Mouse (Mus musculus): Measurements from ENCODE around the gene Rarres2. TPM values are rescaled to one million over a fixed set of nuclear protein-coding genes. Genes with fewer than 3 reads are reported as not detected.
"Not testable (repeated sequence)": the region's sequence is repeated elsewhere in the genome, so short reads cannot be mapped to it uniquely, and the experiment has no call there.

Gene Rarres2
- polyA plus RNA-seq, 1 experiment from 2014 or later: 4.7 TPM

DNA sequence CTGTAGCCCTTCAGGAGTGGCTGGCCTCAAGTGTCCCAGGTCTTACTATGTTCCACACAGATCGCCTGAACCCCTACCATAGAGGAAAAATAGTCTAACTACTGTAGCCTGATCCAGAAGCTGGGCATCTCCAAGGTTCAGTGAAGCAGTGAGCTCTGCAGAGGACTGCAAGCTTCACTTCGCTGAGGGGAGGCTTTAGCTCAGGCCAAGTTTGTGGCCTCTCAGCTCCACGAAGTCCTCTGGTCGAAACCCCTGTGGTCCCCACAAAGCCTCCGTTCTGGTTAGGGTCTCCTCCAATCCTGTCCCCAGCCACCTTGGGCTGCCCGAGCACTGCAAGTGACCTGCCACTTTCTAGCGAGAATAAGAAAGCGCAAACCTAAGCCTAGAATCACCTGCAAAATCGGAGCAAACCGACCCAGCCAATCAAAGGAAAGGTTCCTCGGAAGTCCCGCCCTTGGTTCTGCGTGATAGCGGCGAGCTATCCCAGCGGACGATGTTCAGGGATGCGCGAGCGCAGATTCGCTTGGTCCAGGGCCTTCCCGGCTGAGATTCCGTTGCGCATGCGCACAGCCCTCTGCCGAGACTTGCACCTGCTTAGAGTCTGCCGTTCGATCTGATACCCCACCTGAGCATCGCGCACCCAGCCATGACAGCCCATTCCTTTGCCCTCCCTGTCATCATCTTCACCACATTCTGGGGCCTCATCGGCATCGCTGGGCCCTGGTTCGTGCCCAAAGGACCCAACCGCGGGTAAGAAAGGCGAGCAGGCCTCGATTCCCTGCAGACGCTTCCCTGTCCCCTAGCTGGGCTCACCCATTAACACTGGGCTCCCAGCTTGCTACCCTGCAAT lies 35.3 kb downstream of the Rarres2 start, which contains the start of gene Atp6v0e2:
Gene Atp6v0e2 (plus strand): TSS at position 511 of the 850 bp plus-strand sequence.
- peak within 1 kb of the TSS; percentile 58 for H3K4me3 ChIP-seq
- H3K9ac ChIP-seq: peak within 1 kb of the TSS; percentile 86
- peaks cover 26% of the 10 kb centered on the region for H3K4me1 ChIP-seq
- H3K27me3 ChIP-seq (replicated peaks): no peaks in the 10 kb centered on the region
- 0 out of 2 replicates have a peak within 1 kb of the TSS, but pooled peaks have one; percentile 10 for H3K27ac ChIP-seq
- ATAC-seq (ENCODE audit: low FRiP score, low read depth): peak; percentile 94
- no peaks in the 10 kb centered on the region for H3K9me3 ChIP-seq
- WGBS: 2% methylated on average over 38 of the region's 38 CpGs
- H3K36me3 ChIP-seq: peaks cover 10% of the 10 kb centered on the region; the same call in 1 of the 2 replicates
- H3K4me2 ChIP-seq (replicated peaks): peak within 1 kb of the TSS; percentile 90

DNA sequence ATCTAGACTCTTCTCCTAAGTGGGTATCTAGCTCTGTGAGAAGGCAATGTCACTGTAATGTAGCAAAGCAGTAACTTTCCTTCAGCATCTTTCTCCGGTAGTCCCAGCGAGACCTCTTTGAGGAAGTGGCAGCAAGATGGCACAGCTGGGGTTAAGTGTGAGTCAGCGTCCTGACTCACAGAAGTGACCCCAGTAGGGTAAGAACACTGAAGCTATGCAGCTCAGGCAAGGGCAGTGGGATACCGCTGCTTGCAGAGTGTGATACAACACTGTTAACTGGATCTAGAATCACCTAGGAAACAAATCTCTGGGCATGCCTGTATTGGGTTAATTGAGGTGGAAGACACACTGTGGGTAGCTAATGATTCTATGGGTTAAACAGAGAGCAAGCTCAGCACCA lies 36.5 kb downstream of the Rarres2 start:
- H3K4me1 ChIP-seq: peaks cover 23% of the 10 kb centered on the region
- 73% methylated on average over 4 of the region's 4 CpGs for WGBS
- H3K36me3 ChIP-seq: peaks cover 4% of the 10 kb centered on the region; the same call in 1 of the 2 replicates
- H3K9ac ChIP-seq: no peak overlapping the region
- no peak overlapping the region for H3K4me3 ChIP-seq
- H3K27me3 ChIP-seq (replicated peaks): no peaks in the 10 kb centered on the region
- no peaks in the 10 kb centered on the region for H3K9me3 ChIP-seq
- no peak for ATAC-seq (ENCODE audit: low FRiP score, low read depth)
- H3K4me2 ChIP-seq (replicated peaks): no peak overlapping the region
- H3K27ac ChIP-seq: no peak overlapping the region

DNA sequence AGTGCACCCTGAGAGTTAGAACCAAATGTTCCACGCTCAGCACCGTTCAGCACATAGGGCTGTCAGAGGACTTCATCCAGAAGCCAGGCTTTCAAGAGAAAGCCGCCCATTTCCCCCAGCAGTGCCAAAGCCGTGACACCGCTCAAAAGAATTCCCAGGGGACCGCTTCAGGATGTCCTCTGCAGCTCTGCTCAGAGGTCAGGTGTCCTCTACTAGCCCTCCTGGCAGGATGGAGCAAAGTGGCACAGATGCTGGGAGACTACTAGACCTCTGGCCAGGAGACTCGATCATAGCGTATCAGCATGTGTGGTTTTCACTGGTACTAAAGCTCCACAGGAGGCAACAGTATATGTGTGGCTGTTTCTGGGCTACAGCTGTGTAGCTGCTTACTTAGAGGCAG lies 37.7 kb downstream of the Rarres2 start:
- H3K4me2 ChIP-seq (replicated peaks): no peak overlapping the region

DNA sequence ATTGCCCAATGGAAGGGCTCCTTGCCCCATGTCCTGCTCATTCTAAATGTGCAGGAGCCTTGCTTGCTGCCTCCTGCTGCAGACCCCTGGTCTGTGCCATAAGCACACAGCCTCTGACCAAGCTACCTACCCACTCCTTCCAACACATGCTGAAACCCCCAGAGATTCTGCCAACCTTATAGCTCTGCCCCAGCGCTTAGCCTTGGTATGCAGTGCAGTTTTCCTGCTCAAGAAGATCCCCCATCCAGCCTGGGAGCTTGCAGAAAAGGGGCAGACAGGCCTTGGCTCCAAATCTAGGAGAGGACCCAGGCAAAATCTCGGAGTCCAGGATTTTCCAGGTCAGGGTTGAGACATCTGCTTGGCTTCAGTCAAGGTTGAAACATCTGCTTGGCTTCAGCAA lies 39.1 kb downstream of the Rarres2 start:
- H3K9me3 ChIP-seq: no peaks in the 10 kb centered on the region
- H3K36me3 ChIP-seq: peaks cover 7% of the 10 kb centered on the region; the same call in 1 of the 2 replicates
- H3K27me3 ChIP-seq (replicated peaks): no peaks in the 10 kb centered on the region
- H3K27ac ChIP-seq: no peak overlapping the region
- H3K4me1 ChIP-seq: peaks cover 15% of the 10 kb centered on the region
- 73% methylated on average over 2 of the region's 2 CpGs for WGBS
- no peak for ATAC-seq (ENCODE audit: low FRiP score, low read depth)
- no peak overlapping the region for H3K4me2 ChIP-seq (replicated peaks)
- H3K4me3 ChIP-seq: no peak overlapping the region
- no peak overlapping the region for H3K9ac ChIP-seq

More for the DNA sequence above, 37.7 kb downstream of the Rarres2 start:
- Histone ChIP-seq H3K4me1 (peaks cover 23% of the 10 kb centered on the region), H3K36me3 (no peaks in the 10 kb centered on the region), H3K27me3 (replicated peaks) (no peaks in the 10 kb centered on the region), H3K27ac (no peak overlapping the region), H3K9ac (no peak overlapping the region), H3K9me3 (no peaks in the 10 kb centered on the region), H3K4me3 (no peak overlapping the region)
- ATAC-seq (ENCODE audit: low FRiP score, low read depth): no peak
- 79% methylated on average over 8 of the region's 8 CpGs for WGBS

DNA sequence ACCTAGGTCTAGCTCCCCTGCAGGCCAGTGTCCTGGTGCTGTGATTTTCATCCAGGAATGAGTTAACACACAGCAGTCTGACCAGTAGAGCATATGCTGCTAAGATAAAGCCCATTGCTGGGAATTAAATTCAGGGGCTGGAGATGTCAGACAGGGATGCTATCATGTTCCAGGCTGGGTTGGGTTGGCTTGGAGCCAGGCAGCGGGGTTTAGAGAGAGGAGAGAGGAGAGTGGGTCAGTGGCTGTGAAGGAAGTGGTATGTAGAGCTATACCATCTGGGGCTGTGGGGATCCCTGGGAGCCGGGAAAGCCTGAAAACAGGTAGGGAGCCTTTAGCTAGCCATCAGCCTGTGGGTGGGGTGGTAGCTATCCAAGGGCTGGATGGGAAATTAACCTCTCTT lies 41.7 kb downstream of the Rarres2 start:
- no peak overlapping the region for H3K9ac ChIP-seq
- no peak for ATAC-seq (ENCODE audit: low FRiP score, low read depth)
- 86% methylated on average over 2 of the region's 2 CpGs for WGBS

DNA sequence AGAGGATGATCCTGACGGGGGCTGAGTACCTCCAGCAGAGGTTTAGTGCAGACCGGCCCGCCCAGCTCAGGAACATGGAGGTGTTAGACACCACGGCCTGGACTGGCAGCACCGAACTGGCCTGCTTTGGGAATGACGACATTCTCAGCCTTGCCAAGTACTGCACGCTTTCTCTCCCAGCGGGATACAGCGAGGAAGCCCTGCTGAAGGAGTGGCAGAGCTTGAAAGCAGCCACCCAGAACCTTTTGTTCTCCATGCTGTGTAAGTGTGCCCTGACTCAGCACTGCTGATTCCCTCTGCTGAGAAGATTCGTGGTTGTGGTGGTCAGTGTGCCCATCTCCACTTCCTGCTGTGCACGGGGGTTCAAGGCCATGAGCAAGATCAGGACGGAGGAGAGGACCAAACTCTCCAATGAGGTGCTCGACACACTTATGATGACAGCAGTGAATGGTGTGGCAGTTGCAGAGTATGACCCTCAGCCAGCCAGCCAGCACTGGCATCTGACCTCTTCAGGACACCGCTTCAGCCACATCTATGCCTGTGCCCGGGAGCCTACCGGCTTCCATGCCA lies 42.6 kb downstream of the Rarres2 start:
- Histone ChIP-seq H3K4me3 (no peak overlapping the region), H3K9me3 (no peaks in the 10 kb centered on the region), H3K27me3 (replicated peaks) (no peaks in the 10 kb centered on the region), H3K4me1 (no peaks in the 10 kb centered on the region), H3K36me3 (peaks cover 10% of the 10 kb centered on the region; the same call in 1 of the 2 replicates), H3K9ac (no peak overlapping the region), H3K27ac (no peak overlapping the region), H3K4me2 (replicated peaks) (no peak overlapping the region)
- no peak for ATAC-seq (ENCODE audit: low FRiP score, low read depth)
- WGBS: 88% methylated on average over 16 of the region's 16 CpGs

More for the DNA sequence above, 41.7 kb downstream of the Rarres2 start:
- Histone ChIP-seq H3K27ac (no peak overlapping the region), H3K4me3 (no peak overlapping the region), H3K4me1 (no peaks in the 10 kb centered on the region), H3K4me2 (replicated peaks) (no peak overlapping the region), H3K36me3 (peaks cover 10% of the 10 kb centered on the region; the same call in 1 of the 2 replicates), H3K27me3 (replicated peaks) (no peaks in the 10 kb centered on the region), H3K9me3 (no peaks in the 10 kb centered on the region)

DNA sequence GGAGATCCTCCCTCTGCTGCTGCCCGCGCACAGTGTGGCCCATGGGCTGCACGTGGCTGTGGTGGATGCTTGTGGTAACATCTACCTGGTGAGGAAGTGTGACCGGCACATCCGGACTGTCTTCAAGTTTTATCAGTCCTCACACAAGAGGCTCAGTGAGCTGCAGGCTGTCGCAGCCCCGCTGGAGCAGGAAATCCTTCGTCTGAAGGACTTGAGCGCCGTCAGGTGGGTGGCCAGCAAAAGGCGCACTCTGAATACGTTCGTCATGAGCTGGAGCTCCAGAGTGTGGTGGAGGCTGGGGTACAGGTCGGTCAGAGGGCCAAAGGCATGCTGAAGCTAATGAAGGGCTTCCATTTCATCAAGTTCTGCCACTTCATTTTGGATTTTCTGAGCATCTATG lies 43.3 kb downstream of the Rarres2 start:
- no peak overlapping the region for H3K4me2 ChIP-seq (replicated peaks)
- H3K4me1 ChIP-seq: no peaks in the 10 kb centered on the region
- H3K27ac ChIP-seq: no peak overlapping the region
- H3K9ac ChIP-seq: no peak overlapping the region
- H3K27me3 ChIP-seq (replicated peaks): no peaks in the 10 kb centered on the region
- no peaks in the 10 kb centered on the region for H3K9me3 ChIP-seq
- no peak for ATAC-seq (ENCODE audit: low FRiP score, low read depth)
- no peak overlapping the region for H3K4me3 ChIP-seq
- H3K36me3 ChIP-seq: peaks cover 10% of the 10 kb centered on the region; the same call in 1 of the 2 replicates
- 77% methylated on average over 14 of the region's 14 CpGs for WGBS

DNA sequence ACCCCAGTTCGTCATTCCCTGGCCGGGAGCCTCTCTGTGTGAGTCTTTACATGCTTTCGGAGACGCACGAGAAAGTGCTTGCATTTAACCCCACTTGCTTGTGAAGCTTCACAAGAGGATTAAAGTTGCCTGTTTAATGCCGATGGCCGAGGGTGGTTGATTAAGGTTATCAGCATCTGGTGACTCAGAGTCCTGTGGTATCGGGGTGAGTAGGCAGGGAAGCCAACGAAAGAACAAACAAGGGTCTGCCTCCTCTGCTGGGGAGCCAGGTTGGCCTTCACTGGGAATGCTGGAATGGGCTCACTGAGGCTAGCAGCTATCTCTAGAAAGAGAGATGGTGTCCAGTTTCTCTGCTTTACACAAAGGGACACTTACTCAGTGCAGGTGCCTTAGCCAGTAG lies 44.7 kb downstream of the Rarres2 start:
- ATAC-seq (ENCODE audit: low FRiP score, low read depth): no peak

DNA sequence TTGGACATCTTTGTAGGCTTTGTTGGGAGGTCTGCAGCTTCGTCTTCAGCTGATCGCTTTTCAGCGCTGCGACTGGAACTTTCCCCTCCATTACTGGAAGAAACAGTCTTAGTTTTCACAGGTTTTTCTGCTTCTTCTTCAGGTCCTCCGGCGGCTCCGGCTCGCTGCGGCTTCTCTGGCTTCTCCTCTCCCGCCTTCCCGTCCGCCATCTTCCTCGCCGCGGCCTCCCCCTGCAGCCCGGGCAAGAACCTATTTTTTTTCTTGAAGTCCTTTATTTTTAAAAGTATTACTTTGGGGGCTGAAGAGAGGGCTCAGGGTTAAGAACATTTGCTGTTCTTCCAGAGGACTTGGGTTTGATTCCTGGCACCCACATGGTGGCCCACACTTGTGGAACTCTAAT lies 47.7 kb downstream of the Rarres2 start:
- H3K4me3 ChIP-seq; H3K9ac ChIP-seq; H3K4me2 ChIP-seq (replicated peaks); H3K9me3 ChIP-seq; H3K27me3 ChIP-seq (replicated peaks); H3K27ac ChIP-seq; ATAC-seq (ENCODE audit: low FRiP score, low read depth); H3K4me1 ChIP-seq: not testable (repeated sequence)
- WGBS: 98% methylated on average over 16 of the region's 16 CpGs
- H3K36me3 ChIP-seq: peaks cover 10% of the 10 kb centered on the region; the same call in 1 of the 2 replicates

More for the DNA sequence above, 44.7 kb downstream of the Rarres2 start:
- Histone ChIP-seq H3K4me3 (no peak overlapping the region), H3K9ac (no peak overlapping the region), H3K4me1 (no peaks in the 10 kb centered on the region), H3K36me3 (peaks cover 10% of the 10 kb centered on the region; the same call in 1 of the 2 replicates), H3K9me3 (no peaks in the 10 kb centered on the region), H3K4me2 (replicated peaks) (no peak overlapping the region), H3K27ac (no peak overlapping the region), H3K27me3 (replicated peaks) (no peaks in the 10 kb centered on the region)
- 93% methylated on average over 9 of the region's 9 CpGs for WGBS

Other genes starting within 250 kb of the Rarres2 start
- 26.3 and 27.4 TPM in 2 replicates for gene Krba1, start 177.2 kb downstream of the Rarres2 start, polyA plus RNA-seq (2016; fragmentation: Nextera tagmentation; extraction: Ambion mirVana)
- 18.4 and 18.5 TPM in 2 replicates for gene Zfp467, start 127.0 kb downstream of the Rarres2 start, polyA plus RNA-seq (2016; fragmentation: Nextera tagmentation; extraction: Ambion mirVana)
- gene Sspo, start 124.6 kb downstream of the Rarres2 start, polyA plus RNA-seq (2016; fragmentation: Nextera tagmentation; extraction: Ambion mirVana): 0.28 and 0.63 TPM in 2 replicates
- 97.7 and 107 TPM in 2 replicates for gene Atp6v0e2, start 35.2 kb downstream of the Rarres2 start, polyA plus RNA-seq (2016; fragmentation: Nextera tagmentation; extraction: Ambion mirVana)
- 15.6 and 20.1 TPM in 2 replicates for gene Lrrc61, start 18.0 kb downstream of the Rarres2 start, polyA plus RNA-seq (2016; fragmentation: Nextera tagmentation; extraction: Ambion mirVana)
- gene Gm45021, start 16.8 kb upstream of the Rarres2 start, polyA plus RNA-seq (2016; fragmentation: Nextera tagmentation; extraction: Ambion mirVana): not detected in 2 replicates
- gene Repin1, start 21.1 kb upstream of the Rarres2 start, polyA plus RNA-seq (2016; fragmentation: Nextera tagmentation; extraction: Ambion mirVana): 42.6 and 44.0 TPM in 2 replicates
- gene Gm44965, start 21.2 kb upstream of the Rarres2 start, polyA plus RNA-seq (2016; fragmentation: Nextera tagmentation; extraction: Ambion mirVana): not detected in 2 replicates
- 13.8 TPM in 2 replicates for gene Zfp775, start 29.3 kb upstream of the Rarres2 start, polyA plus RNA-seq (2016; fragmentation: Nextera tagmentation; extraction: Ambion mirVana)
- gene AI854703, start 54.0 kb upstream of the Rarres2 start, polyA plus RNA-seq (2016; fragmentation: Nextera tagmentation; extraction: Ambion mirVana): 4.1 and 4.6 TPM in 2 replicates
- gene Gimap8, start 74.4 kb upstream of the Rarres2 start, polyA plus RNA-seq (2016; fragmentation: Nextera tagmentation; extraction: Ambion mirVana): 0.70 and 1.1 TPM in 2 replicates
- gene Gimap9, start 103.3 kb upstream of the Rarres2 start, polyA plus RNA-seq (2016; fragmentation: Nextera tagmentation; extraction: Ambion mirVana): 2.2 and 2.5 TPM in 2 replicates
- gene Gimap4, start 111.8 kb upstream of the Rarres2 start, polyA plus RNA-seq (2016; fragmentation: Nextera tagmentation; extraction: Ambion mirVana): 3.1 and 4.3 TPM in 2 replicates
- 9.6 and 11.4 TPM in 2 replicates for gene Gimap6, start 135.4 kb upstream of the Rarres2 start, polyA plus RNA-seq (2016; fragmentation: Nextera tagmentation; extraction: Ambion mirVana)
- 0.70 TPM in 1 of 2 replicates, not detected in the other for gene Gm28053, start 145.8 kb upstream of the Rarres2 start, polyA plus RNA-seq (2016; fragmentation: Nextera tagmentation; extraction: Ambion mirVana)
- not detected in 2 replicates for gene Gimap7, start 145.8 kb upstream of the Rarres2 start, polyA plus RNA-seq (2016; fragmentation: Nextera tagmentation; extraction: Ambion mirVana)
- gene Gimap1, start 166.3 kb upstream of the Rarres2 start, polyA plus RNA-seq (2016; fragmentation: Nextera tagmentation; extraction: Ambion mirVana): 6.0 and 8.3 TPM in 2 replicates
- gene Gimap5, start 173.4 kb upstream of the Rarres2 start, polyA plus RNA-seq (2016; fragmentation: Nextera tagmentation; extraction: Ambion mirVana): 1.4 and 1.8 TPM in 2 replicates
- not detected in 2 replicates for gene Gimap3, start 198.1 kb upstream of the Rarres2 start, polyA plus RNA-seq (2016; fragmentation: Nextera tagmentation; extraction: Ambion mirVana)